Mouse (Mus musculus) lung, embryonic 16.5 days (tissue): ENCODE data around the gene Oaz1. TPM values are rescaled to one million over a fixed set of nuclear protein-coding genes. Genes with fewer than 3 reads are reported as not detected.
"Not testable (repeated sequence)": the region's sequence is repeated elsewhere in the genome, so short reads cannot be mapped to it uniquely, and the experiment has no call there.

Source experiments
- ATAC-seq: fragments of 200-750 bp; cut with Nextera tagmentation; 2 replicates; pipeline ENCODE4 v1.8.0; 2017; ENCODE audit warnings: low read depth, mild to moderate bottlenecking, moderate library complexity
- H3K27ac ChIP-seq: fragments of 300-500 bp; sonication (generic); 2 replicates; pipeline ENCODE4 v1.5.1; 2014; ENCODE audit warnings: mild to moderate bottlenecking, control low read depth, low read length
- H3K27me3 ChIP-seq: fragments of 300-500 bp; sonication (generic); 2 replicates; pipeline ENCODE4 v1.6.1; 2014; ENCODE audit warnings: low read depth, low read length, mixed read lengths; ENCODE audit not compliant: control insufficient read depth, insufficient read depth
- H3K36me3 ChIP-seq: fragments of 300-500 bp; sonication (generic); 2 replicates; pipeline ENCODE4 v1.6.1; 2014; ENCODE audit warnings: low read length; ENCODE audit not compliant: control insufficient read depth, insufficient read depth
- H3K4me1 ChIP-seq: fragments of 300-500 bp; sonication (generic); replicated peaks from 2 replicates; pipeline ENCODE4 v1.6.1; 2014; ENCODE audit warnings: low read length, mixed read lengths; ENCODE audit not compliant: control insufficient read depth, insufficient read depth
- H3K4me2 ChIP-seq: fragments of 300-500 bp; sonication (generic); 2 replicates; pipeline ENCODE4 v1.6.1; 2014; ENCODE audit warnings: low read depth, low read length, control low read depth
- H3K4me3 ChIP-seq: fragments of 300-500 bp; sonication (generic); 2 replicates; pipeline ENCODE4 v1.5.1; 2014; ENCODE audit warnings: mild to moderate bottlenecking, low read length, control low read depth
- H3K9ac ChIP-seq: fragments of 300-500 bp; sonication (generic); 2 replicates; pipeline ENCODE4 v1.6.1; 2014; ENCODE audit warnings: low read length, control low read depth
- H3K9me3 ChIP-seq: fragments of 300-500 bp; sonication (generic); 2 replicates; pipeline ENCODE4 v1.6.1; 2016; ENCODE audit warnings: low read length; ENCODE audit not compliant: control insufficient read depth
- WGBS: fragments of 180-500 bp; shearing (Covaris S2); extraction: QIAGEN DNeasy Blood & Tissue Kit; methylation state at CpG from one replicate; pipeline ENCODE4 v1.1.7; 2014; 5-methylcytosine and 5-hydroxymethylcytosine counted together
- polyA plus RNA-seq: library from polyadenylated mRNA; unstranded; fragments of >200 nt; fragmentation: Nextera tagmentation; extraction: Ambion mirVana; gene quantifications from 2 replicates; pipeline ENCODE4 v1.2.1, GENCODE M21; 2015

Gene Oaz1
- polyA plus RNA-seq, 1 experiment from 2014 or later = 1,799 TPM

DNA sequence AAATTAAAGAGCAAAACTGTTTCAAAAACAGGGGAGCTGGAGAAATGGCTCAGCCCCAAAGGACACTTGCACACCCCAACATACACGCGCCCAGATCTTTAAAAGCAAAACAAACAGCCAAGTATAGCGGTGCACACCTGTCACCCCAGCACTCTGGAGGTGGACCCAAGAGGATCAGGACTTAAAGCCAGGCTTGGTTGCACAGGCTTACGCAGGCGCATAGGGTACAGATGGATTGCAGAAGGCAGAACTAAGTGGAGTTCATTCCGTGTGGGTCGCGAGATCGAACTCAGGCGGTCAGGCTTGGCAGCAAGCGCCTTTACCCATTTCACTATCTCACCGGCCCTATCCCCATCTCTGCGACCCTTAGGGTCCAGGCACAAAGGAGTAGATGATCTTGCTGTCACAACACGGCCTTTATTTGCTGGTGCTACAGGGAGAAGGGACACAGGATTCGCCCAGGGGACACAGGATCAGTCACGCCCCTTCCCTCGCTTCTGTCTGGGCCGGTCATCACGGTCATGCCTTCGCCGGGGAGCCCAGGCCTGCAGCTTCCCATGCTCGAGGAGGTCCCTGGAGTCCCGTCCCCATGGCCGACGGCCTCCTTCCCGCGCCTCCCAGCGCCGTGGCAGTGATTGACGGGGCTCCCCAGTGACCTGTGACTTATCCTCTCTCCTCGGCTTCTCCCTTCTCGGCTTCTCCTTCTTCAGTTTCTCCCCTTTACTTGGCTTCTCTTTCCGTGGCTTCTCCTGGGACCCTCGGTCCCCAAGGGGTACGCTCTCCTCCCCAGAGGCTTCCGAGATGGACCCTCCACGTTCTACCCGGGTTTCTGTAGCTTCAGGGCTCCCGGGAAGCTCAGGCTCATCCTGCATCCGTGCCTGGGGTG lies 18.1 kb upstream of the Oaz1 start:
- Histone ChIP-seq H3K27ac (no peak overlapping the region), H3K4me2 (peak overlapping the region; percentile 40), H3K27me3 (peaks cover 17% of the 10 kb centered on the region), H3K4me3 (peak overlapping the region; percentile 2; the same call in 1 of the 2 replicates), H3K36me3 (peaks cover 19% of the 10 kb centered on the region), H3K4me1 (peaks cover 30% of the 10 kb centered on the region), H3K9me3 (no peaks in the 10 kb centered on the region), H3K9ac (peak overlapping the region; percentile 25)
- 18% methylated on average over 39 of the region's 40 CpGs for WGBS
- no peak for ATAC-seq

DNA sequence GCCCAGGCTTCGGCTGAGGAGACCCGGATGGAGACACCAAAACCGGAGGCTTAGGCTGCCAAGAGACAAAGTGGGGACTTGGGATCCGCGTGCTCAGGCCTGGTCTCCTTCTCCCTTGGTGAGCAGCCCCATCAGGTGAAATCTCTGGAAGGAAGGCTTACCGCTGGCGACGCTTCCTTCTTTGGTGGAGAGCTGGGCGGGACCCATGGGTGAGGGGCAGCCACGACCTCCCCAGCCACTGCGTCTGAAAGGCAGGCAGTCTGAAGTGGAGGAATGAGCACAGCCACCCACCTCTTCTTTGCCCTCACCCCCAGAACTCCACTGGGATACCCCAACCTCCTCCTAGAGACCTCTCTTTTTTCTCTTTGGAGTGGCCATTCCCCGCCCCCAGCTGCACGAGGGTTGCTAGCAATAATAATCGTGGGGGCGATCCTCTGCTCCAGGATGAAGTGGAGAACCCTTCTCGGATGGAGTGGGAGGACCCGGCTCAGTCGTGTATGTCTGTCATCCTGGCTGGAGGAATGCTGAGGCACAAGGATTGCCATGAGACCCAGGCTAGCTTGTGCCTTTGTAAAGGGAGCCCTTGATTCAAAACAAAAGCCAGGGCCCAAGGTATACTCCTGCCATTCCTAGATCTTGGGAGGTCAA lies 17.3 kb upstream of the Oaz1 start:
- ATAC-seq = no peak
- Histone ChIP-seq H3K27ac (no peak overlapping the region), H3K4me1 (peaks cover 30% of the 10 kb centered on the region), H3K27me3 (peaks cover 17% of the 10 kb centered on the region), H3K36me3 (peaks cover 12% of the 10 kb centered on the region), H3K4me2 (peak overlapping the region; percentile 40), H3K4me3 (peak overlapping the region; percentile 2; the same call in 1 of the 2 replicates), H3K9me3 (no peaks in the 10 kb centered on the region), H3K9ac (peak overlapping the region; percentile 25)
- 10% methylated on average over 18 of the region's 18 CpGs for WGBS

- peak overlapping the region; percentile 17; the same call in 1 of the 2 replicates for H3K4me2 ChIP-seq
- H3K4me1 ChIP-seq = peaks cover 30% of the 10 kb centered on the region
- H3K27ac ChIP-seq = no peak overlapping the region
- peak overlapping the region; percentile 15; the same call in 1 of the 2 replicates for H3K9ac ChIP-seq
- WGBS = 6% methylated on average over 20 of the region's 20 CpGs
- H3K36me3 ChIP-seq = peaks cover 2% of the 10 kb centered on the region
- no peak overlapping the region for H3K4me3 ChIP-seq
- no peak for ATAC-seq
- no peaks in the 10 kb centered on the region for H3K9me3 ChIP-seq
- peaks cover 17% of the 10 kb centered on the region for H3K27me3 ChIP-seq
These were observed 16.4 kb upstream of the Oaz1 start for GRCm38 (mm10) chr10:80810084-80810483.

DNA sequence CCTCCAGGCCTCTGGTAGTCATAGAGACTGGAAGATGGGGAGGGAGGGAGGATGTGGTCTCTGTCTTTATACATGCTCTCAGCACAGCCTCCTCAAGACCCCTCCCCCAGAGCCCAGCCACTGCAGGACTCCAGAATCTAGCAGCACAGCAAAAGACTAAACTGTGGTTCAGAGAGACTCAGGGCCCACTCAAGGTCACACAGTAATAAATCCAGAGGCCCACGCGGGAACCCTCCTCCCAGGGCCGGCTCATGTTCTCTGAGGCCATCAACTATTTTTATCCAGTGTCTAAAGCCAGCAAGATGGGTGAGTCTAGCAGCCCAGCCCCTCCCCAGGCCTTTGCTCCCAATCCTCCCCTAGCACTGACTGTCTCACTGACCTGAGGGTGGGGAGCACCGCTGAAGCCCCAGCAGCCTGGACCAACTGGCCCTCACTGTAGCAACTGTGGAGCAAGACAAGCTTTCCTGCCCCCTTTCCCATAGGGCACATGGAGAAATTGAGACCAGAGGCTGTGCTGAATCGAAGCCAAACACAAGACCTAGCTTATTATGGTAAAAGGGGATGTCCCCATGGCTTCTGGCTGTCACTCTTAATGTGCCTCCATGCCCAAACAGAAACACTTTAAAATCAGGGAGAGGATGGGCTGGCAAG lies 13.9 kb upstream of the Oaz1 start:
- 47% methylated on average over 5 of the region's 5 CpGs for WGBS
- H3K27me3 ChIP-seq = peaks cover 17% of the 10 kb centered on the region
- H3K9ac ChIP-seq = no peak overlapping the region

DNA sequence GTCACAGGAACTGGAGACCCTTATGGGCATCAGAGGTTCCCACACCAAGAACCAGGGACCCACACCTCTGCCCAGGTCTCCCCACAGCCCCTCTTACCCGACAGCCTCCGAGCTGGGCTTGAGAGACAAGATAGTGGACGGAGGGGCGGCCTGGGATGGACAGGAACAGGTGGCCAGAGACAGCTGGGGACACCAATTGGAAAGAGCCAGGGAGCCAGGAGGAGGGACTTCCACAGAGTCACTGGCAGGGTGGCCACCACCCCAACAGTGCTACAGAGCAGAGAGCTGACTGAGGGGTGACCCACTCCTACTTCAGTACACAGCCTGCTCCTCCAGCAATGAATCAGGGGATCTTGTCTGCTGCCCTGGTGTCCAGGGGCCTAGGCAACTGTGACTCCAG lies 13.1 kb upstream of the Oaz1 start, which contains the start of gene Jsrp1:
TSS of gene Jsrp1 (minus strand) at position 133 of the 400 bp plus-strand sequence.
- Histone ChIP-seq H3K4me3 (no peak within 1 kb of the TSS), H3K27ac (no peak within 1 kb of the TSS), H3K4me1 (peaks cover 12% of the 10 kb centered on the region), H3K36me3 (no peaks in the 10 kb centered on the region), H3K9me3 (no peaks in the 10 kb centered on the region), H3K4me2 (no peak within 1 kb of the TSS), H3K27me3 (peaks cover 15% of the 10 kb centered on the region), H3K9ac (no peak within 1 kb of the TSS)
- WGBS = 46% methylated on average over 4 of the region's 4 CpGs
- ATAC-seq = no peak

More for the DNA sequence above, 13.9 kb upstream of the Oaz1 start:
- no peak overlapping the region for H3K27ac ChIP-seq
- no peak overlapping the region for H3K4me2 ChIP-seq
- no peaks in the 10 kb centered on the region for H3K36me3 ChIP-seq
- H3K4me1 ChIP-seq = peaks cover 21% of the 10 kb centered on the region
- H3K4me3 ChIP-seq = no peak overlapping the region
- no peaks in the 10 kb centered on the region for H3K9me3 ChIP-seq
- no peak for ATAC-seq

GRCm38 (mm10) chr10:80814800-80815199 lies 11.7 kb upstream of the Oaz1 start:
- H3K27ac ChIP-seq = no peak overlapping the region
- 63% methylated on average over 7 of the region's 7 CpGs for WGBS
- no peaks in the 10 kb centered on the region for H3K9me3 ChIP-seq
- no peak for ATAC-seq
- no peak overlapping the region for H3K4me3 ChIP-seq
- H3K36me3 ChIP-seq = no peaks in the 10 kb centered on the region
- peaks cover 3% of the 10 kb centered on the region; the same call in 1 of the 2 replicates for H3K4me1 ChIP-seq
- H3K27me3 ChIP-seq = peaks cover 10% of the 10 kb centered on the region
- no peak overlapping the region for H3K4me2 ChIP-seq
- no peak overlapping the region for H3K9ac ChIP-seq

- H3K36me3 ChIP-seq, H3K4me3 ChIP-seq, ATAC-seq, H3K9ac ChIP-seq, H3K4me1 ChIP-seq, H3K9me3 ChIP-seq, H3K27ac ChIP-seq, H3K4me2 ChIP-seq, H3K27me3 ChIP-seq: not testable (repeated sequence)
- 74% methylated on average over 3 of the region's 3 CpGs for WGBS
These were observed 10.2 kb upstream of the Oaz1 start for GRCm38 (mm10) chr10:80816303-80816702.

- Histone ChIP-seq H3K27me3 (no peaks in the 10 kb centered on the region), H3K4me3 (no peak overlapping the region), H3K4me1 (no peaks in the 10 kb centered on the region), H3K36me3 (no peaks in the 10 kb centered on the region), H3K9me3 (no peaks in the 10 kb centered on the region), H3K4me2 (no peak overlapping the region), H3K9ac (no peak overlapping the region), H3K27ac (no peak overlapping the region)
- no peak for ATAC-seq
- 30% methylated on average over 2 of the region's 2 CpGs for whole genome bisulfite sequencing
These were observed 9.3 kb upstream of the Oaz1 start for GRCm38 (mm10) chr10:80817164-80817563.

GRCm38 (mm10) chr10:80817955-80818354 lies 8.5 kb upstream of the Oaz1 start:
- not testable (repeated sequence) for H3K27ac ChIP-seq, H3K9ac ChIP-seq, H3K4me1 ChIP-seq, H3K27me3 ChIP-seq, ATAC-seq, H3K4me2 ChIP-seq, H3K4me3 ChIP-seq, H3K36me3 ChIP-seq, H3K9me3 ChIP-seq
- 82% methylated on average over 7 of the region's 7 CpGs for WGBS
